Mouse (Mus musculus): ENCODE measurements around the gene Plvap. TPM values are rescaled to one million over a fixed set of nuclear protein-coding genes. Genes with fewer than 3 reads are reported as not detected.

Plvap gene
- polyA plus RNA-seq, 1 experiment from 2014 or later: 5.6 TPM

GRCm38 (mm10) chr8:71468916-71469315 is 42.6 kb downstream of the Plvap start, which contains the start of gene Dda1:
Dda1 (plus strand) TSS chr8:71469199.
- Histone ChIP-seq H3K9me3 (no peaks in the 10 kb centered on the region), H3K4me3 (peak within 1 kb of the TSS; percentile 77), H3K4me1 (peaks cover 33% of the 10 kb centered on the region), H3K36me3 (replicated peaks) (peaks cover 8% of the 10 kb centered on the region; the same call in 1 of the 2 replicates), H3K27ac (peak within 1 kb of the TSS; percentile 88), H3K4me2 (peak within 1 kb of the TSS; percentile 78), H3K27me3 (replicated peaks) (no peaks in the 10 kb centered on the region), H3K9ac (peak within 1 kb of the TSS; percentile 74)
- ATAC-seq (replicated peaks): peak; percentile 89
- WGBS: under 1% methylated on average over 52 of the region's 52 CpGs

GRCm38 (mm10) chr8:71468001-71468400 is 43.6 kb downstream of the Plvap start:
- Histone ChIP-seq H3K27me3 (replicated peaks) (no peaks in the 10 kb centered on the region), H3K4me1 (peaks cover 37% of the 10 kb centered on the region), H3K4me2 (no peak overlapping the region), H3K9me3 (no peaks in the 10 kb centered on the region), H3K27ac (no peak overlapping the region), H3K36me3 (replicated peaks) (peaks cover 8% of the 10 kb centered on the region; the same call in 1 of the 2 replicates), H3K9ac (no peak overlapping the region), H3K4me3 (no peak overlapping the region)
- 95% methylated on average over 1 of the region's 1 CpGs for WGBS
- no peak for ATAC-seq (replicated peaks)

- WGBS: 93% methylated on average over 2 of the region's 2 CpGs
- no peak overlapping the region for H3K4me2 ChIP-seq
- no peaks in the 10 kb centered on the region for H3K9me3 ChIP-seq
- peaks cover 6% of the 10 kb centered on the region; the same call in 1 of the 2 replicates for H3K36me3 ChIP-seq (replicated peaks)
- H3K4me3 ChIP-seq: no peak overlapping the region
- ATAC-seq (replicated peaks): no peak
- H3K4me1 ChIP-seq: peaks cover 44% of the 10 kb centered on the region
- H3K27me3 ChIP-seq (replicated peaks): no peaks in the 10 kb centered on the region
- H3K9ac ChIP-seq: no peak overlapping the region
- no peak overlapping the region for H3K27ac ChIP-seq
Observed at GRCm38 (mm10) chr8:71467201-71467600, 44.4 kb downstream of the Plvap start.

- 91% methylated on average over 5 of the region's 5 CpGs for WGBS
- no peak for ATAC-seq (replicated peaks)
- no peaks in the 10 kb centered on the region for H3K9me3 ChIP-seq
- H3K27ac ChIP-seq: no peak overlapping the region
- peaks cover 11% of the 10 kb centered on the region; the same call in 1 of the 2 replicates for H3K36me3 ChIP-seq (replicated peaks)
- peaks cover 54% of the 10 kb centered on the region for H3K4me1 ChIP-seq
- H3K4me2 ChIP-seq: no peak overlapping the region
- H3K27me3 ChIP-seq (replicated peaks): no peaks in the 10 kb centered on the region
- H3K9ac ChIP-seq: no peak overlapping the region
- H3K4me3 ChIP-seq: no peak overlapping the region
Observed at GRCm38 (mm10) chr8:71466198-71466597, 45.4 kb downstream of the Plvap start.

- H3K9me3 ChIP-seq: no peaks in the 10 kb centered on the region
- peak overlapping the region; percentile 92 for H3K4me2 ChIP-seq
- no peak overlapping the region for H3K27ac ChIP-seq
- H3K36me3 ChIP-seq (replicated peaks): peaks cover 16% of the 10 kb centered on the region; the same call in 1 of the 2 replicates
- peaks cover 54% of the 10 kb centered on the region for H3K4me1 ChIP-seq
- H3K9ac ChIP-seq: peak overlapping the region; percentile 78; the same call in 1 of the 2 replicates
- H3K4me3 ChIP-seq: peak overlapping the region; percentile 95
- no peaks in the 10 kb centered on the region for H3K27me3 ChIP-seq (replicated peaks)
- 81% methylated on average over 8 of the region's 8 CpGs for WGBS
- no peak for ATAC-seq (replicated peaks)
Observed at GRCm38 (mm10) chr8:71465733-71466132, 45.8 kb downstream of the Plvap start.

GRCm38 (mm10) chr8:71464513-71465500 is 46.7 kb downstream of the Plvap start, which contains the start of gene Mrpl34:
Mrpl34 (plus strand) TSS chr8:71464959.
- Histone ChIP-seq H3K27me3 (replicated peaks) (no peaks in the 10 kb centered on the region), H3K9ac (peak within 1 kb of the TSS; percentile 78), H3K4me3 (peak within 1 kb of the TSS; percentile 95), H3K4me2 (peak within 1 kb of the TSS; percentile 92), H3K36me3 (replicated peaks) (peaks cover 20% of the 10 kb centered on the region; the same call in 1 of the 2 replicates), H3K27ac (peak within 1 kb of the TSS; percentile 86), H3K4me1 (peaks cover 48% of the 10 kb centered on the region), H3K9me3 (no peaks in the 10 kb centered on the region)
- under 1% methylated on average over 59 of the region's 59 CpGs for WGBS
- ATAC-seq (replicated peaks): peak; percentile 70

- H3K4me2 ChIP-seq: peak within 1 kb of the TSS; percentile 92
- no peaks in the 10 kb centered on the region for H3K27me3 ChIP-seq (replicated peaks)
- H3K9ac ChIP-seq: peak within 1 kb of the TSS; percentile 95
- peak within 1 kb of the TSS; percentile 95 for H3K4me3 ChIP-seq
- under 1% methylated on average over 55 of the region's 55 CpGs for WGBS
- no peaks in the 10 kb centered on the region for H3K9me3 ChIP-seq
- peak; percentile 85 for ATAC-seq (replicated peaks)
- peaks cover 27% of the 10 kb centered on the region; the same call in 1 of the 2 replicates for H3K36me3 ChIP-seq (replicated peaks)
- H3K4me1 ChIP-seq: peaks cover 51% of the 10 kb centered on the region
- H3K27ac ChIP-seq: peak within 1 kb of the TSS; percentile 86
Observed at GRCm38 (mm10) chr8:71463188-71464033, 48.1 kb downstream of the Plvap start, which contains the start of gene Abhd8. Abhd8 (minus strand) TSS chr8:71463655.

- Histone ChIP-seq H3K4me2 (peak overlapping the region; percentile 92), H3K9me3 (no peaks in the 10 kb centered on the region), H3K4me1 (peaks cover 51% of the 10 kb centered on the region), H3K27ac (peak overlapping the region; percentile 86), H3K27me3 (replicated peaks) (no peaks in the 10 kb centered on the region), H3K36me3 (replicated peaks) (peaks cover 27% of the 10 kb centered on the region; the same call in 1 of the 2 replicates), H3K9ac (peak overlapping the region; percentile 95), H3K4me3 (peak overlapping the region; percentile 95)
- 2% methylated on average over 16 of the region's 16 CpGs for WGBS
- peak; percentile 2 for ATAC-seq (replicated peaks)
Observed at GRCm38 (mm10) chr8:71462786-71463185, 48.8 kb downstream of the Plvap start.

- no peak for ATAC-seq (replicated peaks)
Observed at GRCm38 (mm10) chr8:71462191-71462590, 49.4 kb downstream of the Plvap start.

GRCm38 (mm10) chr8:71461152-71461840 is 50.3 kb downstream of the Plvap start:
- Histone ChIP-seq H3K27me3 (replicated peaks) (no peaks in the 10 kb centered on the region), H3K27ac (no peak overlapping the region), H3K4me2 (peak overlapping the region; percentile 92; the same call in 1 of the 2 replicates), H3K36me3 (replicated peaks) (peaks cover 37% of the 10 kb centered on the region; the same call in 1 of the 2 replicates), H3K9me3 (no peaks in the 10 kb centered on the region), H3K4me1 (peaks cover 51% of the 10 kb centered on the region), H3K9ac (no peak overlapping the region), H3K4me3 (no peak overlapping the region)
- WGBS: 83% methylated on average over 47 of the region's 47 CpGs
- ATAC-seq (replicated peaks): no peak

More at GRCm38 (mm10) chr8:71462191-71462590, 49.4 kb downstream of the Plvap start:
- WGBS: 76% methylated on average over 4 of the region's 4 CpGs
- Histone ChIP-seq H3K27ac (0 out of 2 replicates have a peak overlapping the region, but pooled peaks have one; percentile 86), H3K36me3 (replicated peaks) (peaks cover 30% of the 10 kb centered on the region; the same call in 1 of the 2 replicates), H3K27me3 (replicated peaks) (no peaks in the 10 kb centered on the region), H3K4me1 (peaks cover 51% of the 10 kb centered on the region), H3K4me2 (peak overlapping the region; percentile 92), H3K4me3 (peak overlapping the region; percentile 95), H3K9ac (peak overlapping the region; percentile 95), H3K9me3 (no peaks in the 10 kb centered on the region)

- Histone ChIP-seq H3K36me3 (replicated peaks) (peaks cover 31% of the 10 kb centered on the region; the same call in 1 of the 2 replicates), H3K9me3 (no peaks in the 10 kb centered on the region), H3K27me3 (replicated peaks) (no peaks in the 10 kb centered on the region), H3K4me1 (peaks cover 45% of the 10 kb centered on the region), H3K4me2 (no peak overlapping the region), H3K4me3 (no peak overlapping the region), H3K27ac (no peak overlapping the region), H3K9ac (no peak overlapping the region)
- no peak for ATAC-seq (replicated peaks)
- WGBS: 93% methylated on average over 6 of the region's 6 CpGs
Observed at GRCm38 (mm10) chr8:71460716-71461115, 50.8 kb downstream of the Plvap start.

Data from midbrain, embryonic 15.5 days (tissue).